Mouse (Mus musculus): ENCODE data around the gene Dll4.

DNA sequence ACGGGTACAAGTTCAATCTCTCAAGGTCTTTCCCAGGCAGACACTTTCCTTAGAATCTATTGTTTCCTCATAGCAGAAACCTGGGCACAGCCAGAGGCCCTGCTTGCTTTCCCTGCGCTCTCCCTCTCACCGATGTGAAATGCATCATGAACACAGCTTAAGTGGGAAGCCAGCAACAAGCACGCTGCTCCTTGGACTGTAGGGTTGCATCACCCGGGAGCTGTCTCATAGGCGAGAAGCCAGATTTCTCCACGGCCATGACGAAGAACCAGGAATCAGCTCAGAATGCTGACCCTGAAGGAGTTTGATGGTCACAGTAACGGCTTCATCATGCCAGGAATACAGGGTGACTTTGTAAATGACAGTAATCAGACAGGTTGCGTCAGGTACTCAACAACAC is 44.5 kb downstream of the Dll4 start:
- TF ChIP-seq JUND (IDR thresholded peaks at IDR 0.05; ENCODE audit: low read depth, low read length) (no peak), GATA1 (IDR thresholded peaks at IDR 0.05; ENCODE audit: low read depth, low read length) (no peak), CTCF (IDR thresholded peaks at IDR 0.05 in 2 of 3, conservative IDR thresholded peaks at IDR 0.05 in 1 of 3; ENCODE audit: control insufficient read depth in 1 of 3, insufficient read depth in 1 of 3, low read depth in 2 of 3, low read length in 3 of 3, poor library complexity in 1 of 3, severe bottlenecking in 1 of 3) (no peak), EP300 (IDR thresholded peaks at IDR 0.05; ENCODE audit: low read depth in 1 of 2, low read length in 2 of 2) (no peak), RCOR1 (IDR thresholded peaks at IDR 0.05; ENCODE audit: low read depth, low read length) (no peak), POLR2A (IDR thresholded peaks at IDR 0.05; ENCODE audit: control insufficient read depth in 1 of 2, insufficient read depth in 1 of 2, low read depth in 1 of 2, low read length in 2 of 2, poor library complexity in 1 of 2) (no peak)

Data from MEL (cell line).